19 mouse cellular contexts compared by ENCODE assay signal in the genomic region with DNA sequence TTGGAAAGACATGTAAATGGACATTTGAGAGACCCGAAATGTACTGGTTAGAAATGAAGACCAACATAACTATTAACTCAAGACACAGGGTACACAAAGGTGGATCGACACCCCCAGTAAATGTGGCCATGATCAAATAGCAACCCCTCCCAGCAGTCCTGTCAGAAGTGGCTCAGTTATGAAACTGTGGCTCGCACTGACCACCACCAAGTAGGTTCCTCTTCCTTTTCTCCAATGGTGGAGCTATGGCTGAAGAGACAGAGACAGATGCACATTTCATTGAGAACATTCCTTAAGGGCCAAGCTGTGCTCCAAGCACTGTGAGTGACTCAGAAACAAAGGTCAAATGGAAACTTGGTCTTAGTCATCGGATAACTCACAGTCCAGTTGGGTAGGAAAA.
DNase-seq lines count a peak whose midpoint lies in the region; ATAC-seq and TF ChIP-seq lines count a peak whose summit lies in the region.
"Had no signal": no experiment of that assay in that cellular context is flagged by ENCODE, and none has a peak within 500 bp of the region (broad histone marks: within the 10 kb centered on the region; RNA-seq: fewer than 3 reads in every experiment).

No protein-coding gene starts in this region.

- WGBS in lung, postnatal 0 days: 79% methylated on average over 4 of the region's 4 CpGs

- no peak overlapping the region for H3K4me2 ChIP-seq in lung, postnatal 0 days (replicated peaks; ENCODE audit: low read depth, low read length)
- H3K4me2 ChIP-seq: embryonic facial prominence, embryonic 12.5 days; heart, embryonic 12.5 days; hindbrain, embryonic 15.5 days had no signal

- H3K9ac ChIP-seq in lung, postnatal 0 days (replicated peaks; ENCODE audit: low read depth): no peak overlapping the region
- H3K9ac ChIP-seq: embryonic facial prominence, embryonic 12.5 days; heart, embryonic 12.5 days; hindbrain, embryonic 15.5 days had no signal

- no peaks in the 10 kb centered on the region for H3K4me1 ChIP-seq in lung, postnatal 0 days (ENCODE audit: insufficient read depth, low read depth, low read length)
- H3K4me1 ChIP-seq: embryonic facial prominence, embryonic 12.5 days had no signal

- ATAC-seq in lung, postnatal 0 days: no peak
- ATAC-seq in granulocyte monocyte progenitor cell, adult 5-6 weeks (replicated peaks; ENCODE audit: poor library complexity, severe bottlenecking): peak; percentile 84
- ATAC-seq: forebrain, embryonic 14.5 days had no signal

- peak; percentile 28 for DNase-seq in heart, adult 11 months
- no peak for DNase-seq in heart, postnatal 4 days
- DNase-seq in lung, postnatal 0 days (ENCODE audit: low spot score): peak; percentile 25
- DNase-seq in lung, postnatal 25 days (ENCODE audit: low spot score): no peak
- no peak for DNase-seq in embryo, embryonic 11 days
- DNase-seq in urinary bladder, postnatal 10 days (ENCODE audit: low spot score): no peak
- DNase-seq: adrenal gland, adult 2 months; adrenal gland, postnatal 25 days; cerebellum, adult 18-20 months; cerebellum, adult 9-11 months; cerebellum, postnatal 36 days; gastrocnemius, postnatal 10 days had no signal

- TF ChIP-seq EP300 in lung, postnatal 0 days (IDR thresholded peaks at IDR 0.05): no peak

- TF ChIP-seq CTCF in lung, postnatal 0 days (IDR thresholded peaks at IDR 0.05): no peak

- H3K9me3 ChIP-seq in lung, postnatal 0 days (ENCODE audit: low read length): no peaks in the 10 kb centered on the region
- H3K9me3 ChIP-seq: embryonic facial prominence, embryonic 12.5 days; forebrain, embryonic 10.5 days; heart, embryonic 12.5 days; hindbrain, embryonic 15.5 days had no signal

- no peak overlapping the region for H3K4me3 ChIP-seq in lung, postnatal 0 days (ENCODE audit: low read depth, low read length)
- H3K4me3 ChIP-seq: embryonic facial prominence, embryonic 12.5 days; erythroblast, embryonic 14.5 days; forebrain, embryonic 10.5 days; heart, embryonic 12.5 days; hindbrain, embryonic 15.5 days had no signal

- H3K36me3 ChIP-seq in lung, postnatal 0 days (ENCODE audit: insufficient read depth, low read length): no peaks in the 10 kb centered on the region
- H3K36me3 ChIP-seq: embryonic facial prominence, embryonic 12.5 days; forebrain, embryonic 10.5 days; heart, embryonic 12.5 days; hindbrain, embryonic 15.5 days had no signal

- no peaks in the 10 kb centered on the region for H3K27me3 ChIP-seq in lung, postnatal 0 days (replicated peaks; ENCODE audit: insufficient read depth, low read length)
- H3K27me3 ChIP-seq: embryonic facial prominence, embryonic 12.5 days; heart, embryonic 12.5 days; hindbrain, embryonic 15.5 days had no signal

- H3K27ac ChIP-seq in lung, postnatal 0 days (ENCODE audit: low read length): no peak overlapping the region
- H3K27ac ChIP-seq: embryonic facial prominence, embryonic 12.5 days; forebrain, embryonic 10.5 days; hindbrain, embryonic 15.5 days had no signal

Comparison
In these comparisons a context has a peak if more than half of its experiments do, and no peak if none do; other contexts are left out.
1. DNase-seq: peak in heart, adult 11 months (single experiment) and lung, postnatal 0 days (single experiment); none in heart, postnatal 4 days (single experiment), lung, postnatal 25 days (single experiment), embryo, embryonic 11 days (single experiment) and urinary bladder, postnatal 10 days (single experiment).